Mouse (Mus musculus) cerebellum, adult (tissue): ENCODE measurements around the gene Bag3.
"Not testable (repeated sequence)": the region's sequence is repeated elsewhere in the genome, so short reads cannot be mapped to it uniquely, and the experiment has no call there.

Experiments
- ATAC-seq: cut with Nextera tagmentation; 2 replicates; pipeline ENCODE4 v1.9.2; 2017; ENCODE audit warnings: mild to moderate bottlenecking, moderate library complexity, mixed read lengths; ENCODE audit not compliant: insufficient number of reproducible peaks, low FRiP score, low TSS enrichment

The Bag3 gene

DNA sequence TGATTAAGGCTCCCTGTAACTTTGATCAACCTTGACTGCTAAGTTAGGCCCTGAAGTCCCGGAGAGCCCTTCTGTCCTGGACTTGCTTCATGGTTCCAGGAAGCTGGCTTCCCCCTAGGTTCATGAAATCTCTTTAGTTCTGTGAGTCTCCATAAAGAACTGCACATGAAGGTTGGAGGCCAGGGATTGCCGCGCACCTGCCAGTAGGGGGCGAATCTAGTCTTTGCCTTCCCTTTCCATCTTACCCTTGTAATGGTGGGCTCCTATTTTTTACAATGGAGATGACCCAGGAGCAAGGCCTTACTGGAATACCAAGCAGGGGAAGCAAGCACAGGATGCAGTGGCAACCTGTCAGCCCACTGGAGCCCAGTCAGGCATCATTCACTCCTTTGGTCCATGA is 40.0 kb downstream of the Bag3 start:
- no peak for ATAC-seq

DNA sequence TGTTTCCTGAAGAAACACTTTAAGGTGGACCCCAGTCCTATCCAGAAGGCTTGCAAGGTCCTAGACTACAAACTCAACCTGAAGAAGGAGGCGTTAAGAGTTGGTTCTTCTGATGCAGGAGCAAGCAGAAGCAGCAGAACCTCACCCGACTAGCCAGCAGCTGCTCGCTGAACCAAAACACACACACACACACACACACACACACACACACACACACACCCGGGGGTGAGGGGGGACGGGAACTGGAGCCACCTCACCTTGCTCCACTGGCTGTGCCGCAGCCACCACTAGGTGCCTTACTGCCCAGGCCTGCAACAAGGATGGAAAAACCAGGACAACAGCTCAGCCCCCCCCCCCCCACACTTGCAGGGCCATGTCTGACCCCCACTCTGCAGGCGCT is 42.9 kb downstream of the Bag3 start:
- ATAC-seq, result no peak

DNA sequence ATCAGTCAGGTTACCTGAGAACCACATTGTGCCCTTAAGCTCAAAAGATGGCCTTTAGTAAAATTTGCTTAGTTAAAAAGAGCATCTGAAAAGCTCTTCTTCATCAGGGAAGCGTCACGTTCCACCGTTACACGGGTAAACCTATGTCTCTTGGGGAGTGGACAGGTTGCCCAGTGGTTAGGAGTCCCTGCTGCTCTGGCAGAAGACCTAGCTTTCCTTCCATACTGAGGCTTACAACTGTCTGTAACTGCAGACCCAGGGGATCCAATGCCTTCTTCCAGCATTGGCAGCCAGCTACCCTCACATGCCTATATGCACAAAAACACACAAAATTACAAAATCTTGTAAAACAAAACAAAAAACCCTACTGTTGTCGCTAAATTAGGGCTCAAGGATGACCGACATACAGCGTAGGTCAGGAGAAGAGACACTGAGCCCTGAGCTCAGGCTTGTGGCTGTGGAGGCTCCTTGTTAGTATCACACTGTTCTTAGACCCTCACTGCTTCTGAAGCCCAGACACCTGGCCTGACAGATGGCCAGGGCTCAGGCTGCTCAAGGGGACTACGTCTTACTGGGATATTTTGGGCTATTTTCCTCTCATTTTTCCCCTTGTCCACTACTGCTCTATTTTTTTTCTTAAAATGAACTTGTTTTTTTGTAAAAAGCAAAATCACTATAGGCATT is 44.3 kb downstream of the Bag3 start:
- ATAC-seq, result peak; percentile 96; the same call in 1 of the 2 replicates

DNA sequence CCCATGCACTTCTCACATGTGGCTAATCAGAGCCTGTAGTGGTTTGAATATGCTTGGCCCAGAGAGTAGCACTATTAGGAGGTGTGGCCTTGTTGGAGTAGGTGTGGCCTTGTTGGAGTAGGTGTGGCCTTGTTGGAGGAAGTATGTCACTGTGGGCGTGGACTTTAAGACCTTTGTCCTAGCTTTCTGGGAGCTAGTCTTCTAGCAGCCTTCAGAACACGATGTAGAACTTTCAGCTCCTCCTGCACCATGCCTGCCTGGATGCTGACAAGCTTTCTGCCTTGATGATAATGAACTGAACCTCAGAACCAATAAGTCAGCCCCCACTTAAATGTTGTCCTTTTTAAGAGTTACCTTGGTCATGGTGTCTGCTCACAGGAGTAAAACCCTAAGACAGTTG is 46.0 kb downstream of the Bag3 start:
- ATAC-seq, result not testable (repeated sequence)

DNA sequence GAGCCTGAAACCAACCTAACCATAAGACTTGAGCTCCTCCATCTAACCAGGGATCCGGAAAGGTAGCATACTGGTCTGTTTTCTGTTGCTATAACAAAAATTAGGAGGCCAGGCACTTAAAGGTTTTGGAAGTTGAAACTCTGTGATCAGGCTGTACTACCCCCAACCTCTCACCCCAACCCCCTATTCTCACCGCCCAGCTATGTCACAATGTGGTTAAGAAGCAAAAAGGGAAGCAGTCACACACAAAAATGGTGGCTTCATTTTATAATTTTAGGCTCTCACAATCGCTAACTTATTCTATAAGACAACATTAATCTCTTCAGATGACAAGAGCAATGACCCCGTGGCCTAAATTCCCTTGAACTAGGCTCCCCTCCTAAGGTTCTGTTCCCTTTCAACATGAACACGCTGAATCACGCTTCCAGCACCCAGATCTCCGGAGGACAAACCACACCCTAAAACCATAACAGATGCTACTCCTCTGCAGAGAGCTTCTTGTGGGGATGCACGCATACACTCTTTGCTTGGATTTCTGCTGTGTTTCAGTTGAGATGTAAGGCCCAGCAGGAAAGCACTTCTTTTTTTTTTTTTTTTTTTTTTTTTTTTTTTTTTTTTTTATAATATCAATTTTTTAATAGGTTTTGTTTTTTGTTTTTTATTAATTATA is 46.7 kb downstream of the Bag3 start:
- ATAC-seq, result no peak

DNA sequence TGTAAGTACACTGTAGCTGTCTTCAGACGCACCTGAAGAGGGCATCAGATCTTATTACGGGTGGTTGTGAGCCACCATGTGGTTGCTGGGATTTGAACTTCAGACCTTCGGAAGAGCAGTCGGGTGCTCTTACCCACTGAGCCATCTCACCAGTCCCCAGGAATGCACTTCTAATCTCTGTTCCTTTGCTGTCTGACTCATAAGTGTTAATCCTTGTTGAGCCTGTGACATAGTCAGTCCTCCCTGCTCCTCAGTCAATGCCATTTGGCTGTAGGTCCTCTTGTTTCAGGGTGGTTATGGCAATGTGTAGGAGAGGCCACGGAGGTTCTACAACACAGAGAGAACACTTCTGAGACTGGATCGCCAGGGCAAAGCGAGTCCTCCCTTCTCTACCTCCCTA is 47.2 kb downstream of the Bag3 start:
- not testable (repeated sequence) for ATAC-seq

DNA sequence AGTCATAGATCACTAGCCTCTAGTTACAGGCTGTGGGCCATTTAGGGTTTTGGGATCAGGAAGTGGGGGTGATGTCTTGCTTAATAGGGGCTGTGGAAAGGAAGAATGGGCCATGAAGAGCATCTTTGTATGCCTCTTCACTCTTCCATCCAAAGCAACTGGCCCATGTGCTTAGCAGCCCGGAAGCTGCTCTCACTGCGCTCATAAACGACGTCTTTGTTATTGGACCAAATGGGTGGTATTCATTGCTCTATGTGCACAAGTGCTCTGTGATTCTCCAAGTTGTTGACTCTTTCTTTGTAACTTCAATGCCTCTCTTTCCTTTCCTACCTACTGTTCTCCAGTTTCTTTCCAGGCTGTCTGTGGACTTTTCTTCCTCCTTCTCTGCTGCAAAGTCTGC is 48.6 kb downstream of the Bag3 start:
- ATAC-seq, result no peak

DNA sequence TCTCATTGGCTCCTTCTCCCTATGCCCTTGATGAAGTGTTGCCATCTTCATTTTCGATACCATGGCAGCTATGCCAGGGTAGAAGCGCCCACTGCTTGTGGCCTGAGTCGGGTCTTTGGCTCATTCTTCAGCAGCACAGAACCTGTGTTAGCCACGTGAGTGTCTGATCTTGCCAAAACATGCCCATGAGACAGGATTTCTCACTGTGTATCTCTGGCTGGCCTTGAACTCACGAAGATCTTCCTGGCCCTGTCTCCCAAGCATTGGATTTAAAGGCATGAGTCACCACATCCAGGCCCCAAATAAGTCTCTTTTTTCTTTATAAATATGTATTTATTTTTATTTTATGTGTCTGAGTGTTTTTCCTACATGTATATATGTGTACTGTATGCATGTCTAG is 51.8 kb downstream of the Bag3 start:
- ATAC-seq, result no peak

DNA sequence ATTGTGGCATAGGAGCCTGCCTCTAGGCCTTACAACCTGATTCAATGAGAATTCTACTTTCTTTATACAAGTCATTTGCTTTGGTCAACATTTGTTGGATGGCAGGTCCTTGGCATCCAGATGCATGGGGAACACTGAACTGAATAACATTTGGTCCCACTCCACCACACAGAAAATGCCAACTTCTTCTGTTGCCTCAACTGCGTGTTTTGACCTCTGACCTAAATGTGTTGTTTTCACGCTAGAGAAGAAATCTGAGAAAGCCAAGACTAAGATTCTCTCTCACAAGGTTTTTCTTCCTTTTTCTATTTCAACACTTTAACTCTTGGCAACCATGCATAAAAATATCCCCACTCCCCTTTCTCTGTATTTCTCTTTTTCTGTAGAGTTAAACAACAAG is 52.4 kb downstream of the Bag3 start:
- ATAC-seq, result no peak

DNA sequence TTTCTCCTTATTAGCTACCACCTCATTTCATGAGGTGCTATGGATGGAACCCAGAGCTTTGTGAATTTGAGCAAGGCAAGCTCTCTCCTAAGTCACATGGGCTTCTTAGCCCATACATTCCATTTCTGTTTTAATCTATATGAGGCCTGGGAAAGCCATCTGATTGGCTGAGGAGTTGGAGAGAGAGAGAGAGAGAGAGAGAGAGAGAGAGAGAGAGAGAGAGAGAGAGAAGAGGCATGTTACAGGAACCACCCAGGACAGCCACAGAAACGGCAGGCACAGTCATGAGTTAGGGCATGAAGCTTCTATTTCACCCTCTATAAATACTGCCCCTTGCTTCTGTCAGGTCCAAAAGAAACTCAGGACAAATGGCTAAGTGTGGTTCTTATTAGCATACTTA is 54.2 kb downstream of the Bag3 start:
- ATAC-seq, result no peak

DNA sequence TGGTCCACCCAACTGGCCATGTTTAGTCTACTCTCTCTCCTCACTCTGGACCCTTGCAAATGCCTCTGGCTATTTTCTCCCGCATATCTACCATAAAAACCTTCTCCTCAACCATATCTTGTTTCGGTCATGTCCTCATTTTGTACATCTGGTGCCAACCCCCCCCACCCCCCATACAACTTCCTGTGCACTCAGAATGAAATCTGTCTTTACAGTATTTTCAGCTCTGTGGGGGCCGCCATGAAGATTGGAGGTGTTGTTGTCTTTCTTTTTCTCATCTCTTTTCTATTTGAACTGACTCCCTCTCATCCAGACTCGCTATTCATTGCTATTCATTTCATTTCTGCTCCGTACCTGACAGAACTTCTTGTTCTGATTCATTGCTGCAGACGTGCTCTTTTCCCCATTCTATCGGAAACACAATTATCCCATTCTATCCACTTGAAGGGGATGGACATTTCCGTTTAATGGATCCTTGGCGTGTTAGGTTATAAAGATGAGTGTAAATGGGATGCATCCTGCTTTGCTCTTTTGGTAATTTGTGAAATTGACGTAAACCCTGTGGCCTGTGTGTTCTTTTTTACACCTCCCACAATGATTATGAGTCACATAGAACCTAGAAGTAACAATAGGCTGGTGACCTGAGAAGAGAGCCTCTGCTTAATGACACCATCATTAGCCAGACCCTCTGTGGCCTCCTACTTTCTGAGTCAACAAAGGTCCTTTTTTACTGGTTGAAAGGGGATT is 55.0 kb downstream of the Bag3 start:
- no peak for ATAC-seq

DNA sequence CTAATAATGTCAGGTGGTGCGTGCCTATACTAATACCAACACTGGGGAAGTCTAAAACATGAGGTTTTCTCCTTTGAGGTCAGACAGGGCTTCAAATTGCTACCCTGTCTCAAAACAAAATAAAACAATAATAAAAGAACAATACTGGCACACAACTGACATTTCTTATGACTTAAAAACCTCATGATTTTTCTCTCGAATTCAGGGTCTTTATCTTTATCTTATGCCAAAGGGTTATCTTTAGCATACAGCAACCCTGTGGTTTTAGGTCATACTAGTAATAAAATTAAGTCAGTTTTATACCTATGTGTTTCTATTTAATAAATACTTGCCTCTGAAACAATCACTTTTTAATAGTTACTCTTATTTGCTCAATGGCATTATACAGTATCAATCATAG is 56.0 kb downstream of the Bag3 start:
- ATAC-seq, result no peak

DNA sequence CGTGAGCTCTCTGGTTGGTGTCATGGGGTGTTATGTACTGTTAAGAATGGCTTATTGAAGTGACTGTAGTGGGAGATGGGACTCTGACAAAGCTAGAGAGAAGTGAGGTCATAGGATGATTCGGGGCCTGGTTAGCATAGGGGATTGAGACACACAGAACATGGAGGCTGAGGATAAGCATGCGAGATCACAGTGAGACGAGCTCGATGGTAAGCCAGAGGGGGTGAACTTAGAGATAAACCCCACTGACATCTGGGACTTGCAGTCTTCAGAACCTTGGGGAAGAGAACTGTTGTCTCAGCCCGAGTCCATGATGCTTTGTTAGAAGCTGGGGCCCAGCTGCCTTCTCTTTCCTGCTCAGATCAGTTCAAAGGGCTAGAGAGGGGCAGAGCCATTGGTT is 56.9 kb downstream of the Bag3 start:
- ATAC-seq, result no peak

DNA sequence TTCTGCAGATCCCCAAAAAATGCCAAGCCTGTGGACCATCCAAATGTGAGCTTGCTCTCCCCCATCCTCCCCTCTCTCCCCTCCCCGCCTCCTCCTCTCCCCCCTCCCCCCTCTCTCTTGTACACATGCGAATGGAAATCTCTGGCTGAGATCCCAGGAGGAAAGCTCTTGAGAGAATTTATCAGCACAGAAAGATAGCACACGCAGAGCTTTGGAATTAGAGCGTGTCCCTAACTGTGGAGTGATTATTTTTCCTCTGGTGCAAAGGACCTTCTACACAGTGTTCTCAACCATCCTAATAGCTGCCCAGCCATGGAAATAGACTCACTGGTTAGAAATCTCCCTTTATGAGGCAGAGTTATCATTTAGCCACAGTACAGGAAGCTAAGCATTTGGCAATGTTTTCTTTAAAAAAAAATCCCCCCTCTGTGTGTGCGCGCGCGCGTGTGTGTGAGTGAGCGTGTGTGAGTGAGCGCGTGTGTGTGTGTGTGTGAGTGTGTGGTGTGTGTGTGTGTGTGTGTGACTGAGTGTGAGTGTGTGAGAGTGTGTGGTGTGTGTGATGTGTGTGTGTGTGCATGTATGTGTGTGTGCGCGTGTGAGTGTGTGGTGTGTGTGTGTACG is 58.6 kb downstream of the Bag3 start:
- no peak for ATAC-seq

DNA sequence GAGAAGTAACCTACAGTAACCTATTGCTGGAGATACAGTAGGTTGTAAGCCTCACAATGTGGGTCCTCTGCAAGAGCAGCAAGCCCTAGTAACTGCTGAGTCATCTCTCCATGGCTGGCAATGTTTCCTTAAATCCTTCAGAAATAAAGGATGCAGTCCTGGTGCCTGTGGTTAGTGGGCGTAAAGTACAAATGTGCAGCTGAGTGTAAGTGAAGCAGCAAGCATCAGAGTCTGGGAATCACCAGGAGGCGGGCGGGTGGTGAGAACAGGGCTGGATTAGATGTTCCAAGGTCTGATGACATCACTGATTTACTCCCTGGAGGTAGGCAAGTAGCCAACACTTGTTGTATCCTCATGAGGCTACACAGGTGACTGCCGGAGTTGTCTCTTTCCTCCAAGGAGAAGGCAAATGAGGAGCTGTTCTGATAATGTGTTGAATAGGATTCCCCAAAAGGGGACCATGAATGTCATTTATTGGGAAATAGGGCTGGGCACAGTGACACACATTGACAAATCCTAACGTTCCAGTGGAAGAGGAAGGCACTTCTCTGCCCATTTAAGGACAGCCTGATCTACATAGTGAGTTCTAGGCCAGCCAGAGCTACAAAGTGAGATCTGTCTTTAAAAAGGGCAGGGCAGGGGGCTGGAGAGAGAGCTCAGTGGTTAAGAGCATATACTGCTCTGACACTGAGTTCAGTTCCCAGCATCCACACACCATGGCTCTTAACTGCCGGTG is 60.0 kb downstream of the Bag3 start:
- no peak; the same call in 1 of the 2 replicates for ATAC-seq

DNA sequence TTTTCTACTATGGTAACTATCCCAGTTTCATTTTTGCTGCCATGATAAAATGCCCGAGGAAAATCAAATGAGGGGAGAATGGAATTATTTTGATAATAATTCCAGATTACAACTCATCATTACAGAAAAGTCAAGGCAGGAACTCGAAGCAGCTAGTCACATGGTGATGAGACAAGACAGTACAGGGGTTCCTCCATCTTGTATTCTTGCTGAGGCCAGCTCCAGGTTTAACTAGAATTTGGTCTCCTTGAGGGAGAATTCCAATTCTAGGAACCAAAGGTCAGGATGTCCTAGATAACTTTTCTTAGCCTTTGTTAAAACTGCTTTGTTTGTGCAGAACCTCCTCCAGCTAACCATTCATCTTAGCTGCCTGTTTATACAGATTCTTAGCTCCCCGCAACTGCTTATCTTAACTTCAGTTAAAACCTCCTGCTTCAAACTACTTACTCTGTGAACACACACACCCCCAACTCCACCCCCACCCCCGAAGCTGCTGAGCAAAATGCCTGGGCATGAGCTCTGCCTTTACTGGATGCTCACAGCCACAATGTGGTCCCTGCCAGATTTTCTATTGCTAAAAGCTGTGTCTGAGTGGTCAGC is 64.0 kb downstream of the Bag3 start:
- ATAC-seq, result no peak

DNA sequence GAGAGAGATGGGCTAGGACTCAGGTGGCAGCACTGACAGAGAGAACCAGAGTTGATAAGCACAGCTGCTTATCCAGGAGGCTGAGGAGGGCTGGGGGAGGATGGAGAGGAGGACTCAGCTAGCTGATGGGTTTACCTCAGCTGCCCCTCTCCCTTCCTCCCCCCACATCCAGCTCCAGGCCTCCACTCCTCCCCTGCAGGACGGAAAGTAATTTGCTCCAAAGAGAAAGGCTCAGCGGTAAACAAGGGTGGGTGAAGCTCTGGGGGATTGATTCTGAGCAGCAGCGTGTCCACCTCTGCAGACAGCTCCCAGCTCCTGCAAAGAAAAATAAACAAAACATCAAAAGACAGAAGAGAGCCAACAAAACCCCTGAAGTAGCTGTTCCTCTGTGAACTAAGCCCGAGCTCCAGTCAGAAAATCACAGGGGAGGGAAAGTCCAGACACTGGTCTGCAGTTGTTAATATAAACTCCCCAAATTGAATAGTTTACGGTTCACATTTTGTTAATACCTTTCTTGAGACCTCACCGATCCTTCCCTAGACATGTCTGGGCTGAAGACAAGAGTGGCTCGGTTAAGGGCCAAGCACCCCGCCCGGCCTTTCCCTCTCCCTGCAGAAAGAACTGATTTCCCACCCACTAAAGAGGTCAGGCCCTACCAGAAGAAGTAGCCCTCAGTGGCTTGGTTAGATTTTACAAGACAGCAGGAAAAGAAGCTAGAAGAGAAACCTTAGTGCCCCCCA is 68.1 kb downstream of the Bag3 start:
- ATAC-seq, result no peak

DNA sequence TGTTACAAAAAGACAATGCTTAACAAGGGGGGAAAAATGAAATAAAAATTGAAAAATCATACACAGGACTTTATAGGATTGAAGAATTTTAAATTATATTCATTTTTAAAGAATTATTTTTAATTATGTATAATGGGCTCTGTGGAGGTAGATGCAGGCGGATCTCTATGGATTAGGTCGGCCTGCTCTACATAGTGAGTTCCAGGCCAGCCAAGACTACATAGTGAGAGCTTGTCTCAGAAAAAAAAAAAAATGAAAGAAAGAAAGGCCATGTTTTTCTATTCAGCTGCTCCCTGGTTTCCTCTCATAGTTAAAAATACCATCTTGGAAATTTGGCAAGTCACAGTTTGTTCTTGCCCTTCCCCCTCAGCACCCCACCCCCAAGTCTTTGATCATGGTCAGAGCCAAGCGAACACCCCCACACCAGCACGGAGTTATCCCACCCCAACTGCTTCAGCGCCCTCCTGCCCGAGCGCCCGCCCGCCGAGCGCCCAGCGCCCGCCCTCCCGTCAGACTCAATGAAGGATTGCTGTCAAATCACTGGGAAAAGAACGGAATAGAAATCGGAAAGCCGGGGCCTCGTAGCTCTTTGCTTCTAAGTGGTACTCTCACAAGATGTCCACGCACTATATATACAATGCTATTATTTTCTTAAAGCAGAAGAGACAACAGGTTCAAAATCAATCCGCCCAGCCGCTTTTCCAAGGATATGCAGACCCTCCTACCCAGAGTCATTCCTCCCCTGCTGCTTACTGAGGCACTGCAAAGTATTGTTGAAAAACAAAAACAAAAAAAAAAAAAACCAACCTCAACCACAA is 68.9 kb downstream of the Bag3 start:
- no peak for ATAC-seq

DNA sequence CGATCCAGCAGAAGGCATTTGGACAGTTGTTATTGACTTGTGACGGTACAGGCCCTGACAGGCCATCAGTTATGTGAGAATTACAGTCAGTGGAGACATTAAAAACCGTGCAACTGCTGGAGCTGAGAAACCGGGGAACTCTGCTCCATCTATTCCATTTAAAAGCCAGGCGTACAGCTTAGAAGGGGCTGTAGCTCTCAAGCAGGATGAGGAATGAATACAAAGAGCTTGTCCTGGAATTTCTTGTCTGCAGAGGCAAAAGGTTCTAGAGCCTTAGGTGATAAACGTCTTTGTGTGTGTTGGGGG is 69.5 kb downstream of the Bag3 start:
- no peak for ATAC-seq
